Mouse (Mus musculus) heart, embryonic 16.5 days (tissue): ENCODE measurements around the gene Ap1ar. TPM values are rescaled to one million over a fixed set of nuclear protein-coding genes. Genes with fewer than 3 reads are reported as not detected.
A peak's percentile ranks its signal among the peaks of the same experiment; 100 is the strongest.

ENCODE experiments used
- ATAC-seq: fragments of 200-750 bp; cut with Nextera tagmentation; replicated peaks from 2 replicates; pipeline ENCODE4 v1.8.0; 2017; ENCODE audit warnings: moderate number of reproducible peaks; ENCODE audit not compliant: insufficient read depth, low FRiP score; ENCODE audit errors: extremely low read depth
- H3K27ac ChIP-seq: fragments of 300-500 bp; sonication (generic); 2 replicates; pipeline ENCODE4 v1.5.1; 2014; ENCODE audit warnings: mild to moderate bottlenecking, low read length, control low read depth, moderate library complexity
- H3K27me3 ChIP-seq: fragments of 300-500 bp; sonication (generic); 2 replicates; pipeline ENCODE4 v1.6.1; 2014; ENCODE audit warnings: low read length, mixed read lengths; ENCODE audit not compliant: control insufficient read depth, insufficient read depth
- H3K36me3 ChIP-seq: fragments of 300-500 bp; sonication (generic); 2 replicates; pipeline ENCODE4 v1.6.1; 2014; ENCODE audit not compliant: control insufficient read depth, insufficient read depth
- H3K4me1 ChIP-seq: fragments of 300-500 bp; sonication (generic); 2 replicates; pipeline ENCODE4 v1.6.1; 2014; ENCODE audit warnings: low read length, mixed read lengths; ENCODE audit not compliant: control insufficient read depth, insufficient read depth
- H3K4me2 ChIP-seq: fragments of 300-500 bp; sonication (generic); 2 replicates; pipeline ENCODE4 v1.6.1; 2014; ENCODE audit warnings: low read depth, mild to moderate bottlenecking, control low read depth, low read length
- H3K4me3 ChIP-seq: fragments of 300-500 bp; sonication (generic); 2 replicates; pipeline ENCODE4 v1.5.1; 2014; ENCODE audit warnings: mild to moderate bottlenecking, control low read depth, low read length
- H3K9ac ChIP-seq: fragments of 300-500 bp; sonication (generic); 2 replicates; pipeline ENCODE4 v1.6.1; 2014; ENCODE audit warnings: low read length, control low read depth
- H3K9me3 ChIP-seq: fragments of 300-500 bp; sonication (generic); replicated peaks from 2 replicates; pipeline ENCODE4 v1.6.1; 2016; ENCODE audit warnings: low read length; ENCODE audit not compliant: control insufficient read depth
- WGBS: fragments of 180-500 bp; shearing (Covaris S2); extraction: QIAGEN DNeasy Blood & Tissue Kit; methylation state at CpG from one replicate; pipeline ENCODE4 v1.1.7; 2014; 5-methylcytosine and 5-hydroxymethylcytosine counted together
- polyA plus RNA-seq: library from polyadenylated mRNA; unstranded; fragments of >200 nt; fragmentation: Nextera tagmentation; extraction: Ambion mirVana; gene quantifications from 2 replicates; pipeline ENCODE4 v1.2.1, GENCODE M21; 2015

The Ap1ar gene
- 23.8 and 31.6 TPM in 2 replicates for polyA plus RNA-seq

DNA sequence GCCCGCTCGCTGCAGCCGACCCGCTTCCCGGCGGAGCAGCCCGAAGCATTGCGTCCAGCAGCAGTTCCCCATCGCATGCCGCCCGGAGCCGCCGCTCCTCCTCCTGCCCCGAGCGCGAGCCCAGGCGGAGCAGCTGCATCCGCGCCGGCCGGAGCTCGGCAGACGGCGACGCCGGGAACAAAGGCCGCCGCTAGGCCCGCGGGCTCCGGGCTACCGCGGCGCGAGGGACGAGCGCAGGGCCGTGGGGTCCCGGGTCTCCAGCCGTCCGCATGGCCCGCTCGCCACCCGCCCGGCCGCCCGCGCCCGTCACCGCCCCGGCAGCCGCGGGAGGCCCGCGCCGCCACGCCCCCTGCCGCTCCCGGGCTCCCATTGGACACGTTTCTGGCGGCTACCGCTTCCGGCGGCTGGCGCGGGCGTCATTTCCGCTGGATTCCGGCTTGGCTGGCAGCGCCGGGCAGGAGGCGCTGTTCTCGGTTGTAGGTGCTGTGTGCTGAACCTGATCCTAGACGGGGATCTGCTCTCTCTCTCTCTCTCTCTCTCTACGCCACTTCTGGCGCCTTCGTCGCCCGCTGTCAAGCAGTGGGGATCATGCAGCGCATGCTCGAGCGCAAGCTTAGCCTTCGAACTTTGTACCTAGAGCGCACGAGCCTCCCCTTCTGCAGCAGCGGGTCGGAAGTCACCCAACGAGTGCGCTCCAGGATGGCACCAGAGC, at the start of gene Ap1ar:
Gene Ap1ar, minus strand, starts transcription at position 370 of the 712 bp plus-strand sequence.
- Histone ChIP-seq H3K9me3 (no peaks in the 10 kb centered on the region), H3K4me3 (peak within 1 kb of the TSS; percentile 89), H3K9ac (peak within 1 kb of the TSS; percentile 93), H3K4me2 (peak within 1 kb of the TSS; percentile 95), H3K4me1 (peaks cover 15% of the 10 kb centered on the region), H3K27ac (peak within 1 kb of the TSS; percentile 88), H3K27me3 (no peaks in the 10 kb centered on the region), H3K36me3 (no peaks in the 10 kb centered on the region)
- ATAC-seq, result peak; percentile 97
- WGBS, result under 1% methylated on average over 82 of the region's 89 CpGs

DNA sequence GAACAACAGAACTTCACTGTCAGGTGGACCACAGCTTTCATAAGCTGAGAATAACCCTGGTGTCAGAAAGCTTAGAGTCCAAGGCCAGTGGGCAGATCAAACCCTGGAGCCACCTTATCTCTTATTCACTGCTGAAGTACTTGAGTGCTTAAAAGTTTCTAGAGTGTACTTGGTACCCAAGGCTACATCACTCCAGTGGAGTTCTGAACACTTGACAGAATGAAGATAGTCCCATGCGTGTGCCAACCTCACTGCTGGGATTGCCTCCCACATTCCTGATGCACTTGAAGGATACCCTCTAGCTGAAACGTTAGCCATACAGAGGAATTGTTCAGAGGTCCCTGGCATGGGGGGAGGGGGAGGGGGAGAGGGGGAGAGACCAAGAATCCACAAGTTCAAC, 44.4 kb upstream of the Ap1ar start:
- no peaks in the 10 kb centered on the region for H3K9me3 ChIP-seq
- H3K27ac ChIP-seq, result no peak overlapping the region
- no peaks in the 10 kb centered on the region for H3K36me3 ChIP-seq
- H3K9ac ChIP-seq, result no peak overlapping the region
- peaks cover 3% of the 10 kb centered on the region; the same call in 1 of the 2 replicates for H3K4me1 ChIP-seq
- no peak overlapping the region for H3K4me3 ChIP-seq
- ATAC-seq, result no peak
- no peak overlapping the region for H3K4me2 ChIP-seq
- 33% methylated on average over 2 of the region's 2 CpGs for WGBS
- no peaks in the 10 kb centered on the region for H3K27me3 ChIP-seq

- Histone ChIP-seq H3K36me3 (no peaks in the 10 kb centered on the region; the same call in 1 of the 2 replicates), H3K27ac (no peak overlapping the region), H3K4me3 (no peak overlapping the region), H3K27me3 (no peaks in the 10 kb centered on the region), H3K9ac (no peak overlapping the region), H3K4me1 (peaks cover 3% of the 10 kb centered on the region; the same call in 1 of the 2 replicates), H3K4me2 (no peak overlapping the region), H3K9me3 (peaks cover 4% of the 10 kb centered on the region; the same call in 1 of the 2 replicates)
- no peak for ATAC-seq
- WGBS, result 88% methylated on average over 3 of the region's 3 CpGs
Observed at GRCm38 (mm10) chr3:127879968-127880367, 42.6 kb upstream of the Ap1ar start.

GRCm38 (mm10) chr3:127875509-127875908, 38.2 kb upstream of the Ap1ar start:
- Histone ChIP-seq H3K27ac (no peak overlapping the region), H3K4me2 (no peak overlapping the region), H3K9ac (no peak overlapping the region), H3K9me3 (peaks cover 4% of the 10 kb centered on the region; the same call in 1 of the 2 replicates), H3K27me3 (no peaks in the 10 kb centered on the region), H3K4me3 (no peak overlapping the region), H3K36me3 (no peaks in the 10 kb centered on the region; the same call in 1 of the 2 replicates), H3K4me1 (no peaks in the 10 kb centered on the region)
- ATAC-seq, result no peak
- WGBS, result 84% methylated on average over 2 of the region's 2 CpGs

- H3K9me3 ChIP-seq, result peaks cover 4% of the 10 kb centered on the region; the same call in 1 of the 2 replicates
- no peak overlapping the region for H3K9ac ChIP-seq
- no peaks in the 10 kb centered on the region; the same call in 1 of the 2 replicates for H3K36me3 ChIP-seq
- no peaks in the 10 kb centered on the region for H3K27me3 ChIP-seq
- no peaks in the 10 kb centered on the region for H3K4me1 ChIP-seq
- no peak overlapping the region for H3K4me2 ChIP-seq
- H3K4me3 ChIP-seq, result no peak overlapping the region
- H3K27ac ChIP-seq, result no peak overlapping the region
- no peak for ATAC-seq
- 89% methylated on average over 7 of the region's 7 CpGs for WGBS
Observed at GRCm38 (mm10) chr3:127875059-127875458, 37.7 kb upstream of the Ap1ar start.

GRCm38 (mm10) chr3:127874254-127874883, 37.0 kb upstream of the Ap1ar start:
- no peak overlapping the region for H3K9ac ChIP-seq
- H3K9me3 ChIP-seq, result peaks cover 4% of the 10 kb centered on the region; the same call in 1 of the 2 replicates
- no peak overlapping the region for H3K27ac ChIP-seq
- 64% methylated on average over 4 of the region's 4 CpGs for WGBS
- H3K4me1 ChIP-seq, result no peaks in the 10 kb centered on the region
- H3K4me3 ChIP-seq, result no peak overlapping the region
- H3K27me3 ChIP-seq, result no peaks in the 10 kb centered on the region
- no peak overlapping the region for H3K4me2 ChIP-seq
- no peak for ATAC-seq
- no peaks in the 10 kb centered on the region; the same call in 1 of the 2 replicates for H3K36me3 ChIP-seq

DNA sequence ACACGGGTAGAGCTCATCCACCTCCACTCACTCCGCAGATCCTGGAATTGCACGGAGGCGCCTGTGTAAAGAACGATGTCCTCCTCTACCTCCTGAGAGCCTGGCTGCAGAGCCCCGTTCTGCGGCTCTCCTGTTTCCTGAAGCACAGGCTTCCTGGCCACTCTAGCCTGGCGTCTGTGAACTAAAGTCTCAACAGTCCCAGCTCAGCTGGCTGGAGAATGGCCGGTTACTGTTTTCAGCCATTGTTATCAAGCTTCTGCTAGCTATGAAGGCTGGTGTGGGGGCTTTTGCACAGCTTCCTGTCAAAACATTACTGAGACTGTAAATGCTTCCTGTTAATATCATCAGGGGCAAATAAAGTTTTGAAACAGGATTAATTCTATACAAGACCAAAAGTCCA, 34.3 kb upstream of the Ap1ar start:
- peaks cover 4% of the 10 kb centered on the region; the same call in 1 of the 2 replicates for H3K9me3 ChIP-seq
- ATAC-seq, result peak; percentile 41; the same call in 1 of the 2 replicates
- no peak overlapping the region for H3K4me3 ChIP-seq
- 58% methylated on average over 9 of the region's 9 CpGs for WGBS
- H3K4me1 ChIP-seq, result peaks cover 2% of the 10 kb centered on the region; the same call in 1 of the 2 replicates
- H3K9ac ChIP-seq, result no peak overlapping the region
- peak overlapping the region; percentile 21; the same call in 1 of the 2 replicates for H3K4me2 ChIP-seq
- H3K36me3 ChIP-seq, result no peaks in the 10 kb centered on the region; the same call in 1 of the 2 replicates
- peak overlapping the region; percentile 24 for H3K27ac ChIP-seq
- H3K27me3 ChIP-seq, result no peaks in the 10 kb centered on the region

DNA sequence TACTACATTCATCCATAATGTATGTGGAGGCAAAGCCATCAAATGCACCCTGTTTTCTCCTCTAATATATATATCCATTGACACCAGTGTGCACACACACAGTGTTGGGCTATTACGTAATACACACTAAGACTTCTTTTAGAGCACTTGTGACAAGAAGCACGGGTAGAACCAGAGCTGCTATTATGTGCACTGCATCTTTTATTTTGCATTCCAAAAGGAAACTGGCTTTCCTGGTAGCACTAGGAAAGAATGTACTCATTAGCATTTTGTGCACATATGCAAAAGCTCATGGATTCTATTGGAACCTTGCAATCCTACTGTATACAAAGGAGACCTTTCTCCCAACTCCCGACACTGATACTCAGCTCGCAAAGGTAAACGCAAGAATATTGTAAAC, 31.6 kb upstream of the Ap1ar start:
- Histone ChIP-seq H3K4me1 (peaks cover 2% of the 10 kb centered on the region; the same call in 1 of the 2 replicates), H3K36me3 (no peaks in the 10 kb centered on the region), H3K4me3 (no peak overlapping the region), H3K27ac (no peak overlapping the region), H3K4me2 (no peak overlapping the region), H3K27me3 (no peaks in the 10 kb centered on the region), H3K9ac (no peak overlapping the region), H3K9me3 (no peaks in the 10 kb centered on the region)
- no peak for ATAC-seq
- WGBS, result 76% methylated on average over 5 of the region's 5 CpGs
